Mouse (Mus musculus): ENCODE data around the gene Tshz2. TPM values are rescaled to one million over a fixed set of nuclear protein-coding genes. Genes with fewer than 3 reads are reported as not detected.
A peak's percentile ranks its signal among the peaks of the same experiment; 100 is the strongest.
"Not testable (repeated sequence)": the region's sequence is repeated elsewhere in the genome, so short reads cannot be mapped to it uniquely, and the experiment has no call there.

Gene Tshz2
- polyA plus RNA-seq, 1 experiment from 2014 or later = 9.0 TPM

- no peaks in the 10 kb centered on the region for H3K27me3 ChIP-seq
- ATAC-seq (replicated peaks) = no peak
- H3K4me2 ChIP-seq (replicated peaks) = no peak overlapping the region
- no peaks in the 10 kb centered on the region for H3K36me3 ChIP-seq
- no peak overlapping the region for H3K4me3 ChIP-seq
- no peak overlapping the region for H3K9ac ChIP-seq (replicated peaks)
- WGBS = 51% methylated on average over 4 of the region's 4 CpGs
- no peaks in the 10 kb centered on the region for H3K9me3 ChIP-seq
- no peaks in the 10 kb centered on the region for H3K4me1 ChIP-seq
- no peak overlapping the region for H3K27ac ChIP-seq (replicated peaks)
These were observed 142.3 kb downstream of the Tshz2 start for GRCm38 (mm10) chr2:169775078-169775477.

- Histone ChIP-seq H3K4me2 (replicated peaks) (no peak overlapping the region), H3K36me3 (no peaks in the 10 kb centered on the region), H3K27ac (replicated peaks) (no peak overlapping the region), H3K9me3 (no peaks in the 10 kb centered on the region), H3K4me1 (no peaks in the 10 kb centered on the region), H3K9ac (replicated peaks) (no peak overlapping the region), H3K4me3 (no peak overlapping the region), H3K27me3 (no peaks in the 10 kb centered on the region)
- no peak for ATAC-seq (replicated peaks)
- WGBS = 73% methylated on average over 4 of the region's 4 CpGs
These were observed 144.4 kb downstream of the Tshz2 start for GRCm38 (mm10) chr2:169777242-169777641.

GRCm38 (mm10) chr2:169777764-169778163, 145.0 kb downstream of the Tshz2 start:
- H3K4me3 ChIP-seq = no peak overlapping the region
- WGBS = 87% methylated on average over 2 of the region's 2 CpGs
- no peaks in the 10 kb centered on the region for H3K9me3 ChIP-seq
- no peaks in the 10 kb centered on the region for H3K4me1 ChIP-seq
- H3K36me3 ChIP-seq = no peaks in the 10 kb centered on the region
- no peaks in the 10 kb centered on the region for H3K27me3 ChIP-seq
- H3K4me2 ChIP-seq (replicated peaks) = no peak overlapping the region
- no peak for ATAC-seq (replicated peaks)
- H3K27ac ChIP-seq (replicated peaks) = no peak overlapping the region
- no peak overlapping the region for H3K9ac ChIP-seq (replicated peaks)

GRCm38 (mm10) chr2:169778740-169779345, 146.0 kb downstream of the Tshz2 start:
- no peaks in the 10 kb centered on the region for H3K27me3 ChIP-seq
- no peak overlapping the region for H3K9ac ChIP-seq (replicated peaks)
- H3K4me1 ChIP-seq = no peaks in the 10 kb centered on the region
- no peak overlapping the region for H3K4me2 ChIP-seq (replicated peaks)
- H3K4me3 ChIP-seq = no peak overlapping the region
- no peak overlapping the region for H3K27ac ChIP-seq (replicated peaks)
- H3K9me3 ChIP-seq = no peaks in the 10 kb centered on the region
- H3K36me3 ChIP-seq = no peaks in the 10 kb centered on the region
- 93% methylated on average over 6 of the region's 6 CpGs for WGBS
- no peak for ATAC-seq (replicated peaks)

GRCm38 (mm10) chr2:169781671-169782070, 148.9 kb downstream of the Tshz2 start:
- H3K4me3 ChIP-seq; ATAC-seq (replicated peaks); H3K27ac ChIP-seq (replicated peaks); H3K9ac ChIP-seq (replicated peaks); H3K4me1 ChIP-seq; H3K4me2 ChIP-seq (replicated peaks); H3K27me3 ChIP-seq; H3K9me3 ChIP-seq; H3K36me3 ChIP-seq: not testable (repeated sequence)

GRCm38 (mm10) chr2:169782874-169783680, 150.3 kb downstream of the Tshz2 start:
- 78% methylated on average over 26 of the region's 26 CpGs for WGBS
- Histone ChIP-seq H3K4me1 (no peaks in the 10 kb centered on the region), H3K9ac (replicated peaks) (no peak overlapping the region), H3K4me3 (no peak overlapping the region), H3K27me3 (no peaks in the 10 kb centered on the region; the same call in 1 of the 2 replicates), H3K27ac (replicated peaks) (no peak overlapping the region), H3K36me3 (no peaks in the 10 kb centered on the region), H3K4me2 (replicated peaks) (no peak overlapping the region), H3K9me3 (no peaks in the 10 kb centered on the region)
- no peak for ATAC-seq (replicated peaks)

GRCm38 (mm10) chr2:169783681-169784033, 150.8 kb downstream of the Tshz2 start:
- Histone ChIP-seq H3K9ac (replicated peaks) (no peak overlapping the region), H3K36me3 (no peaks in the 10 kb centered on the region), H3K4me3 (no peak overlapping the region), H3K4me1 (no peaks in the 10 kb centered on the region), H3K27ac (replicated peaks) (no peak overlapping the region), H3K4me2 (replicated peaks) (no peak overlapping the region), H3K27me3 (no peaks in the 10 kb centered on the region; the same call in 1 of the 2 replicates), H3K9me3 (no peaks in the 10 kb centered on the region)
- 98% methylated on average over 2 of the region's 2 CpGs for WGBS
- ATAC-seq (replicated peaks) = no peak

GRCm38 (mm10) chr2:169787381-169787780, 154.6 kb downstream of the Tshz2 start:
- no peak overlapping the region for H3K4me2 ChIP-seq (replicated peaks)
- 75% methylated on average over 5 of the region's 5 CpGs for WGBS
- H3K36me3 ChIP-seq = no peaks in the 10 kb centered on the region
- H3K27me3 ChIP-seq = peaks cover 3% of the 10 kb centered on the region; the same call in 1 of the 2 replicates
- H3K9ac ChIP-seq (replicated peaks) = no peak overlapping the region
- no peaks in the 10 kb centered on the region for H3K9me3 ChIP-seq
- ATAC-seq (replicated peaks) = no peak
- H3K4me1 ChIP-seq = peaks cover 12% of the 10 kb centered on the region
- H3K27ac ChIP-seq (replicated peaks) = no peak overlapping the region
- no peak overlapping the region for H3K4me3 ChIP-seq

GRCm38 (mm10) chr2:169787906-169788305, 155.1 kb downstream of the Tshz2 start:
- H3K9me3 ChIP-seq = no peaks in the 10 kb centered on the region
- no peaks in the 10 kb centered on the region for H3K36me3 ChIP-seq
- peaks cover 3% of the 10 kb centered on the region; the same call in 1 of the 2 replicates for H3K27me3 ChIP-seq
- no peak overlapping the region for H3K4me3 ChIP-seq
- no peak for ATAC-seq (replicated peaks)
- 49% methylated on average over 11 of the region's 11 CpGs for WGBS
- no peak overlapping the region for H3K4me2 ChIP-seq (replicated peaks)
- H3K27ac ChIP-seq (replicated peaks) = no peak overlapping the region
- no peak overlapping the region for H3K9ac ChIP-seq (replicated peaks)
- peaks cover 17% of the 10 kb centered on the region for H3K4me1 ChIP-seq

GRCm38 (mm10) chr2:169790439-169791131, 157.8 kb downstream of the Tshz2 start:
- H3K27ac ChIP-seq (replicated peaks) = 0 out of 2 replicates have a peak overlapping the region, but pooled peaks have one; percentile 8
- H3K4me1 ChIP-seq = peaks cover 20% of the 10 kb centered on the region
- WGBS = 1% methylated on average over 12 of the region's 12 CpGs
- H3K4me3 ChIP-seq = peak overlapping the region; percentile 18
- peak overlapping the region; percentile 36 for H3K9ac ChIP-seq (replicated peaks)
- peak; percentile 81 for ATAC-seq (replicated peaks)
- H3K4me2 ChIP-seq (replicated peaks) = peak overlapping the region; percentile 41
- no peaks in the 10 kb centered on the region for H3K9me3 ChIP-seq
- H3K27me3 ChIP-seq = peaks cover 14% of the 10 kb centered on the region
- no peaks in the 10 kb centered on the region for H3K36me3 ChIP-seq

- Histone ChIP-seq H3K27ac (replicated peaks) (no peak overlapping the region), H3K9me3 (no peaks in the 10 kb centered on the region), H3K4me3 (no peak overlapping the region), H3K27me3 (peaks cover 18% of the 10 kb centered on the region), H3K4me1 (peaks cover 20% of the 10 kb centered on the region), H3K36me3 (no peaks in the 10 kb centered on the region), H3K9ac (replicated peaks) (no peak overlapping the region), H3K4me2 (replicated peaks) (no peak overlapping the region)
- WGBS = 10% methylated on average over 3 of the region's 3 CpGs
- ATAC-seq (replicated peaks) = 0 out of 2 replicates have a peak, but pooled peaks have one; percentile 25
These were observed 159.9 kb downstream of the Tshz2 start for GRCm38 (mm10) chr2:169792706-169793105.

- Histone ChIP-seq H3K27me3 (no peaks in the 10 kb centered on the region; the same call in 1 of the 2 replicates), H3K27ac (replicated peaks) (no peak overlapping the region), H3K9ac (replicated peaks) (no peak overlapping the region), H3K4me1 (no peaks in the 10 kb centered on the region), H3K36me3 (no peaks in the 10 kb centered on the region), H3K4me3 (no peak overlapping the region), H3K9me3 (no peaks in the 10 kb centered on the region), H3K4me2 (replicated peaks) (no peak overlapping the region)
- no peak; the same call in 1 of the 2 replicates for ATAC-seq (replicated peaks)
- WGBS = 87% methylated on average over 6 of the region's 6 CpGs
These were observed 169.4 kb downstream of the Tshz2 start for GRCm38 (mm10) chr2:169802241-169802640.

Measured in forebrain, embryonic 15.5 days (tissue).